Mouse (Mus musculus) stomach, postnatal 0 days (tissue): ENCODE results near the gene Ppp2r5e. TPM values are rescaled to one million over a fixed set of nuclear protein-coding genes. Genes with fewer than 3 reads are reported as not detected.

ENCODE experiments used
- ATAC-seq: fragments of 200-750 bp; cut with Nextera tagmentation; 2 replicates; pipeline ENCODE4 v1.8.0; 2017; ENCODE audit not compliant: low FRiP score, low TSS enrichment
- DNase-seq: peaks from one replicate; pipeline ENCODE4 v3.0.0-alpha.2; 2016; ENCODE audit warnings: low spot score
- H3K27ac ChIP-seq: fragments of 300-500 bp; sonication (generic); replicated peaks from 2 replicates; pipeline ENCODE4 v1.5.1; 2014; ENCODE audit warnings: mild to moderate bottlenecking, control low read depth
- H3K27me3 ChIP-seq: fragments of 300-500 bp; sonication (generic); 2 replicates; pipeline ENCODE4 v1.6.1; 2014; ENCODE audit warnings: low read length; ENCODE audit not compliant: control insufficient read depth, insufficient read depth
- H3K36me3 ChIP-seq: fragments of 300-500 bp; sonication (generic); 2 replicates; pipeline ENCODE4 v1.6.1; 2014; ENCODE audit warnings: low read length, mixed read lengths; ENCODE audit not compliant: control insufficient read depth, insufficient read depth
- H3K4me1 ChIP-seq: fragments of 300-500 bp; sonication (generic); replicated peaks from 2 replicates; pipeline ENCODE4 v1.6.1; 2014; ENCODE audit warnings: antibody characterized with exemption; ENCODE audit not compliant: control insufficient read depth, insufficient read depth
- H3K4me2 ChIP-seq: fragments of 300-500 bp; sonication (generic); replicated peaks from 2 replicates; pipeline ENCODE4 v1.6.1; 2014; ENCODE audit warnings: low read depth, mild to moderate bottlenecking, control low read depth, moderate library complexity
- H3K4me3 ChIP-seq: fragments of 300-500 bp; sonication (generic); 2 replicates; pipeline ENCODE4 v1.5.1; 2014; ENCODE audit warnings: low read depth, low read length, control low read depth
- H3K9ac ChIP-seq: fragments of 300-500 bp; sonication (generic); 2 replicates; pipeline ENCODE4 v1.6.1; 2014; ENCODE audit warnings: mild to moderate bottlenecking, low read length, control low read depth, mixed read lengths
- H3K9me3 ChIP-seq: fragments of 300-500 bp; sonication (generic); 2 replicates; pipeline ENCODE4 v1.6.1; 2016; ENCODE audit warnings: low read length; ENCODE audit not compliant: control insufficient read depth
- CTCF ChIP-seq: IDR thresholded peaks from 2 replicates; pipeline ENCODE4 v1.5.1; 2016; ENCODE audit warnings: antibody characterized with exemption, low read depth, mild to moderate bottlenecking, moderate library complexity
- EP300 ChIP-seq: optimal IDR thresholded peaks from 2 replicates; pipeline ENCODE3; 2016; ENCODE audit warnings: antibody characterized with exemption
- WGBS: fragments of 180-500 bp; shearing (Covaris S2); extraction: QIAGEN DNeasy Blood & Tissue Kit; methylation state at CpG from one replicate; pipeline ENCODE4 v1.1.7; 2014; 5-methylcytosine and 5-hydroxymethylcytosine counted together
- polyA plus RNA-seq: library from polyadenylated mRNA; unstranded; fragments of >200 nt; fragmentation: Nextera tagmentation; extraction: Ambion mirVana; gene quantifications from 2 replicates; pipeline ENCODE4 v1.2.1, GENCODE M21; 2015

The Ppp2r5e gene
- polyA plus RNA-seq, 1 experiment from 2014 or later: 8.9 TPM

GRCm38 (mm10) chr12:75522931-75523330, 73.1 kb downstream of the Ppp2r5e start:
- no peak overlapping the region for H3K4me2 ChIP-seq
- ATAC-seq: no peak
- no peaks in the 10 kb centered on the region for H3K4me1 ChIP-seq
- no peak for DNase-seq
- no peak overlapping the region for H3K9ac ChIP-seq
- H3K27me3 ChIP-seq: no peaks in the 10 kb centered on the region
- H3K27ac ChIP-seq: no peak overlapping the region
- no peaks in the 10 kb centered on the region for H3K9me3 ChIP-seq
- no peak overlapping the region for H3K4me3 ChIP-seq
- no peaks in the 10 kb centered on the region for H3K36me3 ChIP-seq
- 73% methylated on average over 2 of the region's 2 CpGs for WGBS
- TF ChIP-seq EP300 (no peak), CTCF (no peak)

- H3K27ac ChIP-seq: no peak overlapping the region
- DNase-seq (no peak), ATAC-seq (no peak)
- 85% methylated on average over 2 of the region's 2 CpGs for WGBS
- no peak overlapping the region for H3K4me3 ChIP-seq
- no peak overlapping the region for H3K4me2 ChIP-seq
- H3K9ac ChIP-seq: no peak overlapping the region
- TF ChIP-seq CTCF: no peak
- no peak for TF ChIP-seq EP300
- H3K36me3 ChIP-seq: no peaks in the 10 kb centered on the region
- H3K4me1 ChIP-seq: no peaks in the 10 kb centered on the region
- no peaks in the 10 kb centered on the region for H3K9me3 ChIP-seq
- H3K27me3 ChIP-seq: no peaks in the 10 kb centered on the region
Observed at GRCm38 (mm10) chr12:75522360-75522759, 73.7 kb downstream of the Ppp2r5e start.

GRCm38 (mm10) chr12:75520395-75520794, 75.7 kb downstream of the Ppp2r5e start:
- H3K9me3 ChIP-seq: no peaks in the 10 kb centered on the region
- DNase-seq (no peak), ATAC-seq (no peak)
- no peaks in the 10 kb centered on the region for H3K27me3 ChIP-seq
- no peak overlapping the region for H3K9ac ChIP-seq
- H3K4me2 ChIP-seq: no peak overlapping the region
- H3K4me3 ChIP-seq: no peak overlapping the region
- no peaks in the 10 kb centered on the region for H3K36me3 ChIP-seq
- 56% methylated on average over 3 of the region's 3 CpGs for WGBS
- TF ChIP-seq EP300 (no peak), CTCF (no peak)
- no peaks in the 10 kb centered on the region for H3K4me1 ChIP-seq
- no peak overlapping the region for H3K27ac ChIP-seq

GRCm38 (mm10) chr12:75519181-75519940, 76.7 kb downstream of the Ppp2r5e start:
- WGBS: 86% methylated on average over 10 of the region's 10 CpGs
- no peak for DNase-seq
- TF ChIP-seq EP300: no peak
- TF ChIP-seq CTCF: no peak

GRCm38 (mm10) chr12:75515301-75515906, 80.6 kb downstream of the Ppp2r5e start:
- DNase-seq (no peak), ATAC-seq (no peak)
- H3K36me3 ChIP-seq: no peaks in the 10 kb centered on the region
- H3K4me1 ChIP-seq: no peaks in the 10 kb centered on the region
- no peak overlapping the region for H3K4me2 ChIP-seq
- no peak overlapping the region for H3K4me3 ChIP-seq
- WGBS: 53% methylated on average over 10 of the region's 10 CpGs
- H3K9me3 ChIP-seq: no peaks in the 10 kb centered on the region
- TF ChIP-seq CTCF (no peak), EP300 (no peak)
- no peak overlapping the region for H3K9ac ChIP-seq
- no peak overlapping the region for H3K27ac ChIP-seq
- H3K27me3 ChIP-seq: no peaks in the 10 kb centered on the region

More at GRCm38 (mm10) chr12:75519181-75519940, 76.7 kb downstream of the Ppp2r5e start:
- Histone ChIP-seq H3K27ac (no peak overlapping the region), H3K27me3 (no peaks in the 10 kb centered on the region), H3K4me2 (no peak overlapping the region), H3K9me3 (no peaks in the 10 kb centered on the region), H3K36me3 (no peaks in the 10 kb centered on the region), H3K9ac (no peak overlapping the region), H3K4me3 (no peak overlapping the region), H3K4me1 (no peaks in the 10 kb centered on the region)
- ATAC-seq: peak; percentile 86

- H3K4me2 ChIP-seq: no peak overlapping the region
- WGBS: 93% methylated on average over 2 of the region's 2 CpGs
- no peak for TF ChIP-seq CTCF
- TF ChIP-seq EP300: no peak
- H3K27ac ChIP-seq: no peak overlapping the region
- H3K9ac ChIP-seq: no peak overlapping the region
- no peaks in the 10 kb centered on the region for H3K36me3 ChIP-seq
- H3K4me1 ChIP-seq: no peaks in the 10 kb centered on the region
- no peaks in the 10 kb centered on the region for H3K27me3 ChIP-seq
- no peak for DNase-seq
- no peak overlapping the region for H3K4me3 ChIP-seq
- no peaks in the 10 kb centered on the region for H3K9me3 ChIP-seq
- ATAC-seq: no peak
Observed at GRCm38 (mm10) chr12:75511520-75511919, 84.5 kb downstream of the Ppp2r5e start.
